Mouse (Mus musculus): ENCODE measurements around the gene Shank1.

- TF ChIP-seq CTCF (conservative IDR thresholded peaks at IDR 0.05; ENCODE audit: insufficient read depth, insufficient read length, low read depth, low read length): no peak
- no peak for TF ChIP-seq POLR2A (IDR thresholded peaks at IDR 0.05; ENCODE audit: low read depth, low read length)
Measured at GRCm38 (mm10) chr7:44358012-44358411, 48.0 kb downstream of the Shank1 start.

Measured in kidney, adult 2 months (tissue).